Mouse (Mus musculus): ENCODE results near the gene Mtnr1b. TPM values are rescaled to one million over a fixed set of nuclear protein-coding genes. Genes with fewer than 3 reads are reported as not detected.
A peak's percentile ranks its signal among the peaks of the same experiment; 100 is the strongest.

Mtnr1b gene
- not detected in 2 replicates for polyA plus RNA-seq (2015; fragmentation: Nextera tagmentation; extraction: Ambion mirVana)

DNA sequence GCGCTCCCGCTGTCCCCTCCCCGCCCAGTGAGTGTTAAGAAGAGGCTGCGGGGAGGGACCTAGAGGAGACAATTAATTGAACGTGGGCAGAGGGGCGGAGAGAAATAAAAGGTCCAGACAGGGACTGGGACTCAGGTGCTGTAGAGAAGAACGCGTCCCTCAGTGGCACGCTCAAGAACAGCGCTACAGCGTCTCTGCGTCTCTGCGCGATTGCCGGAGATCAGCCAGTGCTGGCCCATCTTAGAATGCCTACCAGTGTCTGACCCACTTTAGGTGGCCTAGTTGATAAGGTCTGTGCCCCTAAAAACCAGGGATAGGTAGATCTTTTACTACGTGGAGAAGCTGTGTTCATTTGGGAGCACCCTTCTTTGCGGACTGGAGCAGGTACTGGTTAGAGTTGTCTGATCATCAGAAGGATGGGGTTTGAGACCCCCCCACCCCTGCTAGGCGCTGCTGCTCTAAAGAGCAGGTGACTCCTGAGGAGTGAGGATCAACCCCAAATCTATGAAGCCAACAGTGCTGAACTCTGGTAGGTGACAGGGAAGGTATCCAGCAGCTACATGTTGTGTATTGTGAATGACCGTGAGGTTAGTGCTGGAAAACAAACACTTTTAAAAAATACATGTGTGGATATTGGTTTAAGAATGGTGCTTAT lies at the start of gene Mtnr1b:
Gene Mtnr1b, minus strand, starts transcription at position 51 of the 655 bp plus-strand sequence.
- 64% methylated on average over 19 of the region's 19 CpGs for WGBS
- H3K4me1 ChIP-seq, result no peaks in the 10 kb centered on the region
- no peak for ATAC-seq (replicated peaks)
- no peak within 1 kb of the TSS for H3K9ac ChIP-seq
- H3K27me3 ChIP-seq (replicated peaks), result 0 out of 2 replicates have a peak, but pooled peaks cover 3% of the 10 kb centered on the region
- H3K4me3 ChIP-seq, result no peak within 1 kb of the TSS
- H3K27ac ChIP-seq, result no peak within 1 kb of the TSS
- no peaks in the 10 kb centered on the region for H3K36me3 ChIP-seq (replicated peaks)
- H3K9me3 ChIP-seq, result no peaks in the 10 kb centered on the region
- 0 out of 2 replicates have a peak within 1 kb of the TSS, but pooled peaks have one; percentile 0 for H3K4me2 ChIP-seq

DNA sequence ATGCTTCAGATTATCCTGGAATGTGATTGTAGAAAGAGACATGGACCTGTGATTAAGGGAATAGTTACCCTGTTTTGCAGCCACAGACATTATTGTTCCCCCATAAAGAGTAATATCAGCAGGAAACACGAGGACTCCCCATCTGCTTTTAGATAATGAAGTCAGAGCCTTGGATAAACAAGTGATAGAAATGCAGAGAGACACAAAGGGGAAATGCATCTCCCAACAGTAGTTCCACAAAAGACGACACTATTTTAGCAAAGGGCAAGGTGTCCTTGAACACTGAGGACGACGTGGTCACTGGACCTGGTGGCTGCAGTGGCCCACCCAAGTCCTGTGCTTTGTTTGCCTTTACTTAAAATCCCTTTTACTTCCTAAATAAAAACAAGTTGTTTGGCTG lies 45.9 kb upstream of the Mtnr1b start:
- no peaks in the 10 kb centered on the region for H3K27me3 ChIP-seq (replicated peaks)
- no peak for ATAC-seq (replicated peaks)
- H3K36me3 ChIP-seq (replicated peaks), result peaks cover 6% of the 10 kb centered on the region; the same call in 1 of the 2 replicates
- H3K4me3 ChIP-seq, result no peak overlapping the region
- no peak overlapping the region for H3K4me2 ChIP-seq
- no peak overlapping the region for H3K9ac ChIP-seq
- no peaks in the 10 kb centered on the region for H3K9me3 ChIP-seq
- H3K4me1 ChIP-seq, result no peaks in the 10 kb centered on the region
- no peak overlapping the region for H3K27ac ChIP-seq
- 75% methylated on average over 4 of the region's 4 CpGs for WGBS

DNA sequence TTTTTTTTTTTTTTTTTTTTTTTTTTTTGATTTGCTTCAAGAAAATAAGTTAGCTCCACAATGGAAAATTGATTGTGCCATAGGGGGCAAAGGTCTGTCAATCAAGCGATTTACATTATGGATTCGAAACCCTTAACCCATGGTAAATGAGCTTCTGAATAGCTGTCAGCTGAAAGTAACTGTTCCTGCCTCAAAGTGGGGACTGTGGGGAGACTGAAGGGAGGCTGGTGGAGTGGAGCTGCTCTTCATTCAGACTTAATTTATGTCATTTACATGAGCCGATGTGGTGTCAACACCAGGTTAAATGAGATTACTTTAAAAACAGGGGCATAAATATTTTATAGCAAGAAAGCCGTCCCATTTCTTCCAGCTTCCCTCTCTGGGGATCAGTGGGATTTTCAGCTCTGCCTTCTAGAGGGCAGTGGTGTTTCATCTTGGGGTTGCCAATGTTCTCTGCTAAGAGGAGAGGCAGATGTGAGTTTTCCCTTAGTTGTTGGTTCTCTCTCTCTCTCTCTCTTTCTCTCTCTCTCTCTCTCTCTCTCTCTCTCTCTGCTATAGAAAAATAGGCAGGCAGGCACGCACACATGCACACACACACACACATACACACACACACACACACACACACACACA lies 45.1 kb upstream of the Mtnr1b start:
- 33% methylated on average over 5 of the region's 5 CpGs for WGBS
- H3K27ac ChIP-seq, result no peak overlapping the region
- peak; percentile 57; the same call in 1 of the 2 replicates for ATAC-seq (replicated peaks)
- H3K27me3 ChIP-seq (replicated peaks), result no peaks in the 10 kb centered on the region
- H3K4me1 ChIP-seq, result no peaks in the 10 kb centered on the region
- no peaks in the 10 kb centered on the region for H3K9me3 ChIP-seq
- peaks cover 9% of the 10 kb centered on the region; the same call in 1 of the 2 replicates for H3K36me3 ChIP-seq (replicated peaks)
- H3K9ac ChIP-seq, result no peak overlapping the region
- no peak overlapping the region for H3K4me2 ChIP-seq
- no peak overlapping the region for H3K4me3 ChIP-seq

DNA sequence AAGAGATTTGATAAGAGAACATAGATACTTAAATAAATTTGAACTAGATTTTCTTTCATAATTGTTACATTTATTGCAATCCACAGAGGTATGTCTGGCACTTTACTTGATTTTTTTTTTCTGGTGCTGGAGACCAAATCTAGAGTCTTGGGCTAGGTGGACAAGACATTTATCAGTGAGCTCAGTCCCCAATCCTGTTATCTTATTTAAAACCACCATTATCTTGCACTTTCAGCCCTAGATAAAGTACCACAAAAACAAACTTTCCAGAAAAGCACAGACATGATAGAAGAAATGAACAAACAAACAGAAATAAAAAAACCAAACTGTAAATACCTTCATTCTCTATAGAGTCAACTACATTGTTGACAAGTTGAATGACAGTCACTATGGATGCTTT lies 42.2 kb upstream of the Mtnr1b start:
- Histone ChIP-seq H3K4me1 (no peaks in the 10 kb centered on the region), H3K4me2 (no peak overlapping the region), H3K27ac (no peak overlapping the region), H3K9me3 (no peaks in the 10 kb centered on the region), H3K27me3 (replicated peaks) (no peaks in the 10 kb centered on the region), H3K36me3 (replicated peaks) (peaks cover 9% of the 10 kb centered on the region; the same call in 1 of the 2 replicates), H3K4me3 (no peak overlapping the region), H3K9ac (no peak overlapping the region)
- ATAC-seq (replicated peaks), result no peak

DNA sequence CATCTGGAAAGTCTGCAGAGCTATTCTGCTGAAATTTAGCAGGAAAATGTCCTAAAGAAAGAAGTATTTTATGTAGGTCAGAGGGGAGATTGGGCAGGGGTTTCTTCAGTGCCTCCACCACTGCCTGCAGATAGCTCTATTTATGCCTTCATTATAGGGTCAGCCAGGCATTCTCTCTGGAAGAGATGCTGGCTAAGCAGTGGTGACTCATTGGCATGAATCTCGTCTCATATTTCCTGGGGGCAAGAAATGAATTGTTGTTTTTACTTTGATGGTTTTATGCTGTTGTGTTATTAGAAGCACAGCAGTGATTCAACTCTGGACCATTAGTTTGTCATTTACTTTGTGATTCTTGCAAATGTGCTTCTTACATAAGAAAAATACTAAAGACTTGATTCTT lies 38.4 kb upstream of the Mtnr1b start:
- WGBS, result 57% methylated on average over 1 of the region's 1 CpGs

DNA sequence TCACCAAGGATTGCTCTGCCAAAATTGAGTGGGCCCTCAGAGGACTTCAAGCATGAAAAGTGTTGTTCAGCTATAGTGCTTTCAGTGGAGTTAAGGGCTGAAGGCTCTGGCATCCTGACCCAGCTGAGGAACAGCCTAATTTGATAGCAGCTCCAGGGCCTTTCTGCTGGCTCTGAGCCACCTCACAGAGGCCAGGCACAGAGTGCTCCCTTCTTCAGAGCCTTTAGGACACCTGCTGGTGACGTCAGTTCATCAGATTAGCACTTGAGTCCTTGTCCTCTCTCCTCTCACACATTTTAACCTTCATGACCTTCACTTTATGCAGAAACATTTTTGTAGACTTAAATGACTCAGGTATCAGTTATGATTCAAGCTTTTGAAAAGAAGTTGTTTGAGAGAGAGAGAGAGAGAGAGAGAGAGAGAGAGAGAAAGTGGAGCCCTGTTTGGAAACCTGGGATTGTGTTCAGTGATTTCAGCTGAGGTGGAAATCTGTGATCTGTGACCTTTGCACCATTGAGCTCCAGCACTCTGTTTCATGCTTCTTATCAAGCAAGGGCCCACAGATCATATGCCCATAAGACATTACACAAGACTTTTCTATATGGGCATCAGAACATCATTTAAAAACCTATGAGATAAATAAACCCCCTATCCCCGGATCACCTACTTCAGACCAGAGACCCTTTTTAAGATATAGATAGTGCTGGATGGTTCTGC lies 35.2 kb upstream of the Mtnr1b start:
- Histone ChIP-seq H3K27ac (no peak overlapping the region), H3K4me1 (peaks cover under 1% of the 10 kb centered on the region; the same call in 1 of the 2 replicates), H3K4me3 (no peak overlapping the region), H3K27me3 (replicated peaks) (no peaks in the 10 kb centered on the region), H3K36me3 (replicated peaks) (0 out of 2 replicates have a peak, but pooled peaks cover under 1% of the 10 kb centered on the region), H3K4me2 (no peak overlapping the region), H3K9me3 (no peaks in the 10 kb centered on the region), H3K9ac (no peak overlapping the region)
- ATAC-seq (replicated peaks), result no peak
- WGBS, result 70% methylated on average over 2 of the region's 2 CpGs

More for the DNA sequence above, 38.4 kb upstream of the Mtnr1b start:
- no peak overlapping the region for H3K4me2 ChIP-seq
- H3K9me3 ChIP-seq, result no peaks in the 10 kb centered on the region
- H3K9ac ChIP-seq, result no peak overlapping the region
- H3K4me1 ChIP-seq, result no peaks in the 10 kb centered on the region
- H3K27me3 ChIP-seq (replicated peaks), result no peaks in the 10 kb centered on the region
- H3K27ac ChIP-seq, result no peak overlapping the region
- H3K4me3 ChIP-seq, result no peak overlapping the region
- 0 out of 2 replicates have a peak, but pooled peaks cover 3% of the 10 kb centered on the region for H3K36me3 ChIP-seq (replicated peaks)
- ATAC-seq (replicated peaks), result no peak

- Histone ChIP-seq H3K4me1 (peaks cover 7% of the 10 kb centered on the region), H3K9me3 (no peaks in the 10 kb centered on the region), H3K4me2 (no peak overlapping the region), H3K27me3 (replicated peaks) (no peaks in the 10 kb centered on the region), H3K4me3 (no peak overlapping the region), H3K27ac (peak overlapping the region; percentile 60; the same call in 1 of the 2 replicates), H3K36me3 (replicated peaks) (no peaks in the 10 kb centered on the region), H3K9ac (no peak overlapping the region)
- peak; percentile 69 for ATAC-seq (replicated peaks)
- WGBS, result 34% methylated on average over 9 of the region's 9 CpGs
Observed at GRCm38 (mm10) chr9:15903948-15904750, 29.8 kb upstream of the Mtnr1b start.

- Histone ChIP-seq H3K36me3 (replicated peaks) (no peaks in the 10 kb centered on the region), H3K27me3 (replicated peaks) (no peaks in the 10 kb centered on the region), H3K4me3 (no peak overlapping the region), H3K9ac (no peak overlapping the region), H3K27ac (no peak overlapping the region), H3K9me3 (no peaks in the 10 kb centered on the region), H3K4me2 (no peak overlapping the region), H3K4me1 (no peaks in the 10 kb centered on the region)
- ATAC-seq (replicated peaks), result no peak
- 48% methylated on average over 2 of the region's 2 CpGs for WGBS
Observed at GRCm38 (mm10) chr9:15898112-15898511, 23.8 kb upstream of the Mtnr1b start.

GRCm38 (mm10) chr9:15886756-15887155 lies 12.4 kb upstream of the Mtnr1b start:
- Histone ChIP-seq H3K9me3 (no peaks in the 10 kb centered on the region), H3K4me2 (no peak overlapping the region), H3K27me3 (replicated peaks) (no peaks in the 10 kb centered on the region), H3K36me3 (replicated peaks) (no peaks in the 10 kb centered on the region), H3K9ac (no peak overlapping the region), H3K27ac (no peak overlapping the region), H3K4me1 (0 out of 2 replicates have a peak, but pooled peaks cover 3% of the 10 kb centered on the region), H3K4me3 (no peak overlapping the region)
- no peak for ATAC-seq (replicated peaks)
- WGBS, result 77% methylated on average over 5 of the region's 5 CpGs

DNA sequence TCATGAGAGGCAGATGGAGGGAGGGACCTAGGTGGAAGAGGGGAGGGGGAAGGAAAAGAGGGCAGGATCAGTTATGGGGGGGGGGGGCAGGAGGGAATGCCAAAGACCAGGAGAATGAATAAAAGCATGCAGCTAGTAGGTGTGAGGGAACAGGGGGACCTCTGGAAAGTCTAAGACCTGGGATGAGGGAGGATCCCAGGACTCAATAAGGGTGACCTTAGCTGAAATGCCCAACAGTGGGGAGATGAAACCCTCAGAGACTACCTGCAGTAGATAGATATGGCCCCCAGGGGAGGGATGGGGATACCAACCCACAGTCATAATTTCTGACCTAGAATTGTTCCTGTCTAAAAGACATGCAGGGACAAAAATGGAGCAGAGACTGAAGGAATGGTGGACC lies 6.4 kb upstream of the Mtnr1b start:
- no peaks in the 10 kb centered on the region for H3K9me3 ChIP-seq
- H3K4me1 ChIP-seq, result no peaks in the 10 kb centered on the region
- no peak overlapping the region for H3K9ac ChIP-seq
- H3K4me2 ChIP-seq, result no peak overlapping the region
- no peaks in the 10 kb centered on the region for H3K27me3 ChIP-seq (replicated peaks)
- no peaks in the 10 kb centered on the region for H3K36me3 ChIP-seq (replicated peaks)
- peak; percentile 56; the same call in 1 of the 2 replicates for ATAC-seq (replicated peaks)
- no peak overlapping the region for H3K27ac ChIP-seq
- no peak overlapping the region for H3K4me3 ChIP-seq

- Histone ChIP-seq H3K9ac (no peak overlapping the region), H3K27me3 (replicated peaks) (no peaks in the 10 kb centered on the region), H3K4me3 (no peak overlapping the region), H3K27ac (no peak overlapping the region), H3K36me3 (replicated peaks) (no peaks in the 10 kb centered on the region), H3K4me1 (no peaks in the 10 kb centered on the region), H3K9me3 (no peaks in the 10 kb centered on the region), H3K4me2 (no peak overlapping the region)
- 28% methylated on average over 3 of the region's 3 CpGs for WGBS
- peak; percentile 60; the same call in 1 of the 2 replicates for ATAC-seq (replicated peaks)
Observed at GRCm38 (mm10) chr9:15880160-15880603, 5.8 kb upstream of the Mtnr1b start.

Measured in midbrain, embryonic 15.5 days (tissue).